Mouse (Mus musculus): ENCODE results near the gene Cd109.

The Cd109 gene

GRCm38 (mm10) chr9:78641386-78641785, 26.0 kb downstream of the Cd109 start:
- no peak for DNase-seq (ENCODE audit: low spot score)

DNA sequence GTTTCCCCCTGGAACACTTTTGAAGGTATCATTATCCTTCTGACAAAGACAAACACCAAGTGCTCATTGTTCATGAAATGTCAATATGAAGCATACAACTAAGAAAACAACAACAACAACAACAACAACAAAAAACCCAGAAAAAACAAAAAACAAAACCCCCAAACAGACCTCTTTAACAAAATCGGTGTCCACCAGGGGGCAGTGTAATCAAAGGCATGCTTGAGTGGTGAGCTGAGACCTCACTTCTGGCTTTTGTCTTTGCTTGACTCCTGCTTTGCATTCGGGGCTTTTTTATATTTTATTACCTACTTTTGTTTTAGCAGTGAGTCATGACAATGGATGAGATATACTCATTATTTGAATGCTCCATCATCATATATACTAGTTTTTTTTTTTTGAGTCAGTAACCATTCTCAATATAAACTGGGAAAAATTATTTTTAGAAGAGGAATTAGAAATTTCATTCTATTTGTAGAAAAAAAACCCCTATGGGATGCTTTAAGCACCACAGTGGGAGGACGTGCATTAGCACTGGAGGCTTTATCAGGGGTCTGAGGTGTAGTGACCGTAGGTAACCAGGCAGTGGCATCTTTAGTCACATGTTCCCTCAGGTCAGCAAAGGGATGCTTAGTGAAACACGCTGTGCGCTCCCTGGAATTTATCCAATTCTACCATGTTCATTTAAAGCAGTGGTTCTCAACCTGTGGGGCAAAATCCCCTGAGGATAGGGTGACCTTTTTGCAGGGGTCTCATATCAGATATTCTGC, 30.8 kb downstream of the Cd109 start:
- DNase-seq (ENCODE audit: low spot score), result no peak

DNA sequence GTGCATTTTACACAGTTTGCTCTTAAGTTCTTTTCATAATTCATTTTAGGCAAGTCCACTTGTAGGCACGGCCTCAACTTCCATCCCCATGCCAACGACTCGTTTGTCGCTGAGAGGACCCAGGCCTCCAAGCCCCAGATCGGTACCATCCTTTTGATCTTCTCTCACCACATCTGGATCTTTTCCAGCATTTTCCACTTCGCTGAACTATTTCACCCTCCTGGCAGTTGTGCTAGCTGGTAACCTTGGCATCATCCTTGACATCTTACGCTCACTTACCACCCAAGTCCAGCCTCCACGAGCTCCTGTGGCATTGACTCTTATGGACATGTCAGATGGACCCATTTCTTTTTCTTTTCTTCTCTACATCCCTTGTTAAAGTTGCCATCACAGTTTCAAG, 33.3 kb downstream of the Cd109 start:
- no peak for DNase-seq (ENCODE audit: low spot score)

- DNase-seq (ENCODE audit: low spot score), result no peak
Measured at GRCm38 (mm10) chr9:78649398-78649797, 34.1 kb downstream of the Cd109 start.

DNA sequence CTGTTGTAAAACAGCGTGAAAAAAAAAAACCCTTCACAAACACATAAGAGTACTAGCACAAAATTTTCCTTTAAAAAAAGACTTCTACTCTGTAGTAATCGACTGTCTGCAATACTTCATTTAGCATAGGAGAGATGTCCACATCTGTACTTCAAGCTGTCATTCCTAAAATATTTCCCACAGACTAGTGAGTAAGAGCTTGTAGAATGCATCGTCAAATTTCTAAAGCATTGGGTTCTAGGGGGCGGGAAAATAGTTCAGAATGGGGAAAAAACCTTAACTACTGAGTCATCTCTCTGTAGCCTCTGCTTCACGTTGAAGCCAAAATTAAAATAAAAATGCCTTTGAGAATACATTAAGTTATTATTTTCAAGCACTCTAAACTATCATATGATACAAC, 42.2 kb downstream of the Cd109 start:
- no peak for DNase-seq (ENCODE audit: low spot score)

DNA sequence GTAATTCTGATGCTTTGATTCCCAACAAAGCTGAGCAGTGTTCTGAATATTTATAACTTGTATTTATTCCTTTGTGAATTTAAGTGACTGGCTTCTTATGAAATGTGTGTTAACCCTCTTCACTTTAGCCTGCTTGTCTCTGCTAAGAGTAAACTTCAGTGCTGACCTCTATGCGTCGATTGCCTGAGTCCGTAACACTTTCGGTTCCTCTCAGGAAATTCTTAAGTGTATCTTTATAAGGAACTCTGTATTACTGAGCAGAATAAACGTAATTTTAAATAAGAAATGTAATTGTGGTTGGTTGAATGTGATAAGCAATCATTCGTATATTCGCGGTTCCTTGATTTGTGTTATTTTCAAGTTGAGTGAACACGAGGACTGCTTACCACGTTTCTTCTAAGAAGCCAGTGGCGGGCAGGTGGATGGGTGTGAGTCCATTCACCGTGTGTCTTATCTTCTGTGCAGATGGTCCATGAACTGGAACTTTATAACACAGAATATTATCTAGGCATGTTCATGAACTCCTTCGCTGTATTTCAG, 56.2 kb downstream of the Cd109 start:
- DNase-seq (ENCODE audit: low spot score), result no peak

DNA sequence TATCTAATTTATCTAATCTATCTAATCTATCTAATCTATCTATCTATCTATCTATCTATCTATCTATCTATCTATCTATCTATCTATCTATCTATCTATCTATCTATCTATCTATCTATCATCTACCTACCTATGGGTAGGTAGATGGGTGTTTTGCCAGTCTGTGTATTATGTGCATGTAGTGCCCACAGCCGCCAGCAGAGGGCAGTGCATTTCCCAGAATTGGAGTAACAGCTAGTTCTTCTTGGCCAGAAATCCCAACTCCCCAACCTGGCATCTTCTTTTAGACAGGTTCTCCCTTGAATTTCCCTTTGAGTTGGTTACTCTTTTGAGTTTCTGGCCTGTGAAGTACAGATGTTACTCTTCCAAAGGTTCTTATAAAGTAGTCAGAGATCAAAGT, 85.3 kb downstream of the Cd109 start:
- peak; percentile 45 for DNase-seq (ENCODE audit: low spot score)

GRCm38 (mm10) chr9:78702509-78703239, 87.3 kb downstream of the Cd109 start:
- DNase-seq (ENCODE audit: low spot score), result no peak

DNA sequence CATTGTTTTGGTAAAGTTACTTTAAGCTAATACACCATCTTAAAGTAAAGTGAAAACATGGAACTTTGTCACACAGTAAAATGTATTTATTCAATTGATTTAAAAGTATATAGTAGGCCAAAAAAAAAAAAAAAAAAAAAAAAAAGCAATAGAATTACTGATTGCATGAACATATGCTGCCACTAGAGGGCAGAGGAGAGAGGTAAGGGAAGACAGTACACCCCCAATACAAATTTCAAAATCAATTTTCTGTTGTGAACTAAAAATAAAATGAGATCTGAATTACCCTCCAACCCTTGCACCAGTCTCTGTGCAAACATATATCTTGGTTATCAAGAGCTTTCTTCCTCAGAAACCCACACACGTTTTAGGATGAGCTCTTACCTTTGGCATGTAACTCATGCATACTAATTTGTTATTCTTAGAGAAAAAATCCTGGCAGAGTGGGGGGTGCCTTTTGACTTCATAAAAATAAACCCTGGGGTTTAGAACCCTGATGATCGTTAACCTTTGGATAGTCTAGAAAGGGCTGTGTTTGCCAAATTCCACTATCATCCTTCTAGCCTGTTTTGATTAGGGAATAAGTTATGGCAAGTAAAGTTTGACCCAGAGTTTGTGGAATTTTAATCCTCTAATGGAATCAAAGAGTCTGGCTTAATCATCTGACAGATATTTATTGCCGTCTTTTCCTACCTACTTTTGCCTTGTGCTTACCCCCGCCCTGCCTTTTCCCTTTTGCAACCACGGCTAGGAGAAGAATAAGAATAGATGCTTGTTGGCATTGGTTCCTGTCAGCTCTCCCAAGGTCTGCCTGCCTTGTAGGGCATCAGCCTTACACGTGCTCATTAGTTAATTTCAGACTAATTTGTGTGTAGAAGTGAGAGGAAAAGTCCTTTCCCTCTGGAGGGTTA, 105.8 kb downstream of the Cd109 start:
- no peak for DNase-seq (ENCODE audit: low spot score)

GRCm38 (mm10) chr9:78731931-78732330, 116.6 kb downstream of the Cd109 start:
- no peak for DNase-seq (ENCODE audit: low spot score)

GRCm38 (mm10) chr9:78735519-78735918, 120.2 kb downstream of the Cd109 start:
- DNase-seq (ENCODE audit: low spot score), result no peak

DNA sequence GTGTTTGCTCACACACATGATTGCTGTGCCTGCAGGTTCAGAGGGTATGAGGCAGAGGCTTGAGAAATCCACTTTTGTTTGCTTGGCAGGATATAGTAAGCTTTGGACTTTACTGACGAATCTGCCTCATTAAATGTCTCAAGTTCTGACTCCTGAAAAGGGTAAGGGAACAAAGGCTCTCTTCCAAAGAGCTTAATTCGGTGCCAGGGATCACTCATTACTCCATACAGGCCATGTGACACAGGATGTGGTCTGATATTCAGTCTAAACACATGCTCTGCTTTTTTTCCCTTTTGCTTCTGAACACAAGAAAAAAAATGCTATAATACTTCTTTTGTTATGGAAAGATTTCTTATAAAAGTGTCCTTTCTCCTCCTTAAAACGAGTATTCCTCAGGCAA, 126.7 kb downstream of the Cd109 start:
- no peak for DNase-seq (ENCODE audit: low spot score)

DNA sequence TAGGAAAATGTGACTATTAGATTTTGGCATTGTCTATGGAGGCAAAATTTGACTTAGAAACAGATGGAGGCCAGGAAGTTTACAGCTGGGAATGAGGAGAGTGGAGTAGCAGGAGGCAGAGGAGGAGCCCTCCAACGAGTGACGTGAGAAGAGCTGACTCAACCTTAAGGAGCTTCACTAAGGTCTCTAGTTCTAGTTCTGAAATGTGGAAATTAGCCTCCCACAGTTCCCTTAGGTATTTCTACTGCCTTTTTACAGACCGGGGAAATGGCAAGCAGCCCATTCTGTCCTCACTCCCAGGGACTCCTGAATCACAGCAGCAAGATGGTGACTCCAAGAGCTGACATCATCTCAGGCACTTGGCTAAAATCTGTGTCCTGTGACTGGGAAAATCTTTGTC, 134.9 kb downstream of the Cd109 start:
- DNase-seq (ENCODE audit: low spot score), result no peak
